Mouse (Mus musculus) ES-Bruce4 (cell line): Measurements from ENCODE around the gene Timm8a2. TPM values are rescaled to one million over a fixed set of nuclear protein-coding genes. Genes with fewer than 3 reads are reported as not detected.
A peak's percentile ranks its signal among the peaks of the same experiment; 100 is the strongest.

Experiments
- H3K27ac ChIP-seq: 2 replicates; pipeline ENCODE4 v1.5.1; 2012; ENCODE audit warnings: low read length, inconsistent platforms; ENCODE audit not compliant: insufficient read depth
- H3K27me3 ChIP-seq: 2 replicates; pipeline ENCODE4 v1.6.1; 2012; ENCODE audit warnings: mild to moderate bottlenecking, low read length, inconsistent platforms; ENCODE audit not compliant: control insufficient read depth, poor library complexity, insufficient read depth, severe bottlenecking
- H3K36me3 ChIP-seq: 2 replicates; pipeline ENCODE4 v1.6.1; 2012; ENCODE audit warnings: inconsistent platforms, mild to moderate bottlenecking, low read length, moderate library complexity; ENCODE audit not compliant: control insufficient read depth, poor library complexity, insufficient read depth, severe bottlenecking
- H3K4me1 ChIP-seq: one replicate; pipeline ENCODE4 v1.8.1; 2011; ENCODE audit warnings: low read length; ENCODE audit not compliant: control insufficient read depth, insufficient read depth
- H3K4me3 ChIP-seq: 2 replicates; pipeline ENCODE4 v1.5.1; 2011; ENCODE audit warnings: low read depth, mild to moderate bottlenecking, low read length
- H3K9ac ChIP-seq: 2 replicates; pipeline ENCODE4 v1.6.1; 2012; ENCODE audit warnings: low read depth, mild to moderate bottlenecking, inconsistent platforms; ENCODE audit not compliant: poor library complexity, severe bottlenecking
- H3K9me3 ChIP-seq: replicated peaks from 2 replicates; pipeline ENCODE4 v1.6.1; 2012; ENCODE audit warnings: mild to moderate bottlenecking, low read length, inconsistent platforms; ENCODE audit not compliant: control insufficient read depth, poor library complexity, insufficient read depth, severe bottlenecking
- CTCF ChIP-seq: IDR thresholded peaks from one replicate; pipeline ENCODE4 v1.8.1; 2011; ENCODE audit warnings: low read depth, low read length
- EP300 ChIP-seq: IDR thresholded peaks from 2 replicates; pipeline ENCODE4 v1.6.1; 2011; ENCODE audit warnings: low read depth, low read length; ENCODE audit not compliant: insufficient read depth
- POLR2A ChIP-seq: IDR thresholded peaks from one replicate; pipeline ENCODE4 v1.8.1; 2011; ENCODE audit warnings: low read length; ENCODE audit not compliant: insufficient read depth
- polyA plus RNA-seq: library from polyadenylated mRNA; stranded (reverse); fragments of >200 nt; gene quantifications from 2 replicates; pipeline ENCODE4 v1.2.4, GENCODE M21; 2011; ENCODE audit warnings: low read depth; ENCODE audit not compliant: missing spikeins, insufficient read depth, insufficient read length

Timm8a2 gene
- 0.99 TPM in 1 of 2 replicates, not detected in the other for polyA plus RNA-seq

DNA sequence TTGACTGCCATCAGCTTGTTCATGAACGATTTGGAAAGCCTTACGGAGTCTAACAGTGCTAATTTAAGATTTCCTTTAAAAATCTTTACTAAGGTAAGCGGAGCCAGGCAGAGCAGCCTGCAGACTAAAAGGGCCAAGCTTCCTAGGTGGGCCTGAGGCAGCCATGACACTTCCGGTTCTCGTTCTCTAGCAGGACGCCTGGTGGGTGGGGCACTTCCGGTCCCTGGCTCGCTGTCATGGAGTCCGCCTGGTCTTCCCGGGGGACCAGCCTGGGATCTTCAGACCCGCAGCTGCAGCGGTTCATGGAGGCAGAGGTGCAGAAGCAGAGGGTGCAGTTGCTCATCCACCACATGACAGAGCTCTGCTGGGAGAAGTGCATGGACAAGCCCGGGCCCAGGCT is at the start of gene Timm8a2:
Timm8a2 (plus strand) TSS at position 224 of the 400 bp plus-strand sequence.
- Histone ChIP-seq H3K27me3 (no peaks in the 10 kb centered on the region), H3K4me3 (peak within 1 kb of the TSS; percentile 52; the same call in 1 of the 2 replicates), H3K9ac (no peak within 1 kb of the TSS), H3K4me1 (no peaks in the 10 kb centered on the region), H3K9me3 (peaks cover 5% of the 10 kb centered on the region), H3K36me3 (no peaks in the 10 kb centered on the region), H3K27ac (no peak within 1 kb of the TSS)
- TF ChIP-seq POLR2A (no peak), EP300 (no peak), CTCF (no peak)

- Histone ChIP-seq H3K4me1 (no peaks in the 10 kb centered on the region), H3K27me3 (no peaks in the 10 kb centered on the region), H3K27ac (no peak overlapping the region), H3K9ac (no peak overlapping the region), H3K36me3 (no peaks in the 10 kb centered on the region), H3K9me3 (no peaks in the 10 kb centered on the region), H3K4me3 (no peak overlapping the region)
- TF ChIP-seq CTCF (no peak), EP300 (no peak), POLR2A (no peak)
Measured at GRCm38 (mm10) chr14:121985477-121985876, 49.0 kb upstream of the Timm8a2 start.

- Histone ChIP-seq H3K27ac (no peak overlapping the region), H3K9ac (no peak overlapping the region), H3K27me3 (no peaks in the 10 kb centered on the region)
Measured at GRCm38 (mm10) chr14:121986028-121986427, 48.4 kb upstream of the Timm8a2 start.

GRCm38 (mm10) chr14:121987287-121987686 is 47.2 kb upstream of the Timm8a2 start:
- no peak for TF ChIP-seq CTCF
- TF ChIP-seq POLR2A = no peak
- no peak for TF ChIP-seq EP300
- Histone ChIP-seq H3K9ac (no peak overlapping the region), H3K36me3 (no peaks in the 10 kb centered on the region), H3K4me1 (no peaks in the 10 kb centered on the region), H3K27ac (no peak overlapping the region), H3K4me3 (no peak overlapping the region), H3K9me3 (no peaks in the 10 kb centered on the region), H3K27me3 (no peaks in the 10 kb centered on the region)

More at GRCm38 (mm10) chr14:121986028-121986427, 48.4 kb upstream of the Timm8a2 start:
- Histone ChIP-seq H3K36me3 (no peaks in the 10 kb centered on the region), H3K4me3 (no peak overlapping the region), H3K4me1 (no peaks in the 10 kb centered on the region), H3K9me3 (no peaks in the 10 kb centered on the region)
- TF ChIP-seq CTCF = no peak
- no peak for TF ChIP-seq EP300
- TF ChIP-seq POLR2A = no peak

DNA sequence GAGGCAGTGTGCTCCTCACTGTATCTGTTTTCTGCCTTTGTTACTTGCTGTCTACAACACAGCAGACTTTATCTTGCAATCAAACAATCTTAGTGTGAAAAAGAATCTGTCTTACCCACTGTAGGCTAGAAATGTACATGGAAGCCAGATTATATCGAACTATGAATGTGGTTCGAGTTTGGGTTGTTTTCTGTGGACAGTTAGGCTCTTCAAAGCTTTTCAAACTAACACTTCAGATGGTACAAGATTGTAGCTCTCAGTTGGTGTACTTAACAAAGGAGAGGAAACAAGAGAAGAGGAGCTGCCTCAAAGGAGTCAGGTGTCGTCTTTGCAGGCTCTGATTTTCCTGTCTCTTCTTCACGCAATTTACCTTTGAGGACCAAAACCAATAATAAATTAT is 46.8 kb upstream of the Timm8a2 start:
- H3K9ac ChIP-seq = no peak overlapping the region
- no peaks in the 10 kb centered on the region for H3K27me3 ChIP-seq
- no peaks in the 10 kb centered on the region for H3K36me3 ChIP-seq
- no peak for TF ChIP-seq CTCF
- no peak for TF ChIP-seq EP300
- H3K9me3 ChIP-seq = no peaks in the 10 kb centered on the region
- H3K27ac ChIP-seq = no peak overlapping the region
- no peak overlapping the region for H3K4me3 ChIP-seq
- H3K4me1 ChIP-seq = no peaks in the 10 kb centered on the region

GRCm38 (mm10) chr14:121989331-121989730 is 45.1 kb upstream of the Timm8a2 start:
- no peaks in the 10 kb centered on the region for H3K36me3 ChIP-seq
- H3K4me1 ChIP-seq = no peaks in the 10 kb centered on the region
- no peaks in the 10 kb centered on the region for H3K9me3 ChIP-seq
- no peak overlapping the region for H3K9ac ChIP-seq
- H3K27me3 ChIP-seq = no peaks in the 10 kb centered on the region
- H3K4me3 ChIP-seq = no peak overlapping the region
- no peak for TF ChIP-seq EP300
- no peak for TF ChIP-seq POLR2A
- no peak for TF ChIP-seq CTCF
- H3K27ac ChIP-seq = no peak overlapping the region
